Mouse (Mus musculus) spleen, postnatal 36 days (tissue): Measurements from ENCODE around the gene Rgs9.
A peak's percentile ranks its signal among the peaks of the same experiment; 100 is the strongest.
"Not testable (repeated sequence)": the region's sequence is repeated elsewhere in the genome, so short reads cannot be mapped to it uniquely, and the experiment has no call there.

Source experiments
- DNase-seq, 2 experiments: peaks; one replicate each; pipeline ENCODE4 v3.0.0; 2022; ENCODE audit warnings: low spot score in 2 of 2, mixed read lengths in 1 of 2

Gene Rgs9

GRCm38 (mm10) chr11:109297710-109298375 lies at the start of gene Rgs9:
Rgs9 (minus strand) TSS chr11:109298129.
- peak; percentile 78 to 84 for DNase-seq

- peak; percentile 60 to 63 for DNase-seq
Measured at GRCm38 (mm10) chr11:109347242-109347959, 49.5 kb upstream of the Rgs9 start.

- no peak for DNase-seq
Measured at GRCm38 (mm10) chr11:109343991-109344599, 46.2 kb upstream of the Rgs9 start.

- no peak for DNase-seq
Measured at GRCm38 (mm10) chr11:109343558-109343957, 45.6 kb upstream of the Rgs9 start.

- DNase-seq = not testable (repeated sequence)
Measured at GRCm38 (mm10) chr11:109342666-109343065, 44.7 kb upstream of the Rgs9 start.

GRCm38 (mm10) chr11:109340541-109340940 lies 42.6 kb upstream of the Rgs9 start:
- no peak for DNase-seq

GRCm38 (mm10) chr11:109339155-109339938 lies 41.4 kb upstream of the Rgs9 start:
- DNase-seq = no peak

- no peak for DNase-seq
Measured at GRCm38 (mm10) chr11:109335890-109336289, 38.0 kb upstream of the Rgs9 start.

- no peak for DNase-seq
Measured at GRCm38 (mm10) chr11:109334773-109335172, 36.8 kb upstream of the Rgs9 start.

- DNase-seq = no peak
Measured at GRCm38 (mm10) chr11:109332722-109333121, 34.8 kb upstream of the Rgs9 start.

- peak; percentile 90 to 92 for DNase-seq
Measured at GRCm38 (mm10) chr11:109331424-109331824, 33.5 kb upstream of the Rgs9 start.

GRCm38 (mm10) chr11:109330706-109331393 lies 32.9 kb upstream of the Rgs9 start:
- no peak for DNase-seq

GRCm38 (mm10) chr11:109329331-109329730 lies 31.4 kb upstream of the Rgs9 start:
- DNase-seq = no peak

- DNase-seq = no peak
Measured at GRCm38 (mm10) chr11:109327952-109328351, 30.0 kb upstream of the Rgs9 start.

- no peak for DNase-seq
Measured at GRCm38 (mm10) chr11:109327381-109327780, 29.5 kb upstream of the Rgs9 start.

- DNase-seq = no peak
Measured at GRCm38 (mm10) chr11:109326270-109326669, 28.3 kb upstream of the Rgs9 start.

GRCm38 (mm10) chr11:109320361-109320933 lies 22.5 kb upstream of the Rgs9 start:
- no peak for DNase-seq

- DNase-seq = no peak
Measured at GRCm38 (mm10) chr11:109319946-109320345, 22.0 kb upstream of the Rgs9 start.

- DNase-seq = no peak
Measured at GRCm38 (mm10) chr11:109319471-109319870, 21.5 kb upstream of the Rgs9 start.

GRCm38 (mm10) chr11:109316921-109317320 lies 19.0 kb upstream of the Rgs9 start:
- DNase-seq = peak; percentile 19 to 24
